Mouse (Mus musculus) cerebral cortex, adult 2 months (tissue): ENCODE measurements around the gene Mrpl53.

Experiments used
- WGBS: fragments of 180-500 bp; shearing (Covaris S2); methylation state at CpG from one replicate; pipeline ENCODE4 v1.1.7; 2018; 5-methylcytosine and 5-hydroxymethylcytosine counted together

The Mrpl53 gene

GRCm38 (mm10) chr6:83108762-83109668, at the start of gene Mrpl53:
Mrpl53 (plus strand) TSS chr6:83109040.
- WGBS, result under 1% methylated on average over 76 of the region's 76 CpGs

DNA sequence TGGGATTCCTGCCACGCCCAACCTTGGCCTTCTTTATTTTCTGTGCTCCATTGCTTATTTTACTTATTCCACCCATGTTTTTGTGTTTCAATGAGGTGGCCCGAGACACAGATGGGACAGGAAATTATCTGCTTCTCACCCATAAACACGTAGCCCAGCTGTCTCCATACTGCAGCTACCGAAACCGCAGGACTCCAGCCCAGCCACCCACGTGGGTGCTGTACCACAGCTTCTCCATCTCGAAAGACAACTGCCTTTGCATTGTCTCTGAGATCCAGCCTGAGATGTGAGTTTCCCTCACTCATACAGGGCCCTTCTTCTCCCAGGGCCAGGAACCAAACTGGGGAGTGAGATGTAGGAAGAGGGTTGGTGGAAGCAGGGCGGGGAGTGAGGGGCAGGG, 42.8 kb upstream of the Mrpl53 start:
- 38% methylated on average over 8 of the region's 8 CpGs for WGBS

- 26% methylated on average over 6 of the region's 6 CpGs for WGBS
These were observed 42.4 kb upstream of the Mrpl53 start for GRCm38 (mm10) chr6:83066441-83066840.

DNA sequence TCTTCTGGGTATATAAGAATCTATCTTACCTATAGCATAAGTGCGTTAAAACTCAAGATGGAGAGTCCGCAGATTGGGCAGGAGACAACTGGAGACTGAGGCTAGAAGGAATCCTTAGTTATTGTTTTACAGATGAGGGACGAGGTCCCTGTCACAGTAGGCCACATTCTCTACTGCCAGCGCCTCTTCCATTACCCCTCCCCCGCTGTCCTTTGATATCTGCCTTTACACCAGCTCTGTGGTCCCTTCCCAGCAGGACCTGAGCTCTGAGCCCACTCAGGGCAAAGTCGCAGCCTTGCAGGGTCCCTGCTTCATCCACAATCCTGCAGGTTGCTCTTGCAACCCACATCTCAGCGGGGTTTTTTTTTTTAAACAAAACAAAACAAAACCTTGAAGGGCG, 40.6 kb upstream of the Mrpl53 start:
- 32% methylated on average over 8 of the region's 8 CpGs for WGBS

DNA sequence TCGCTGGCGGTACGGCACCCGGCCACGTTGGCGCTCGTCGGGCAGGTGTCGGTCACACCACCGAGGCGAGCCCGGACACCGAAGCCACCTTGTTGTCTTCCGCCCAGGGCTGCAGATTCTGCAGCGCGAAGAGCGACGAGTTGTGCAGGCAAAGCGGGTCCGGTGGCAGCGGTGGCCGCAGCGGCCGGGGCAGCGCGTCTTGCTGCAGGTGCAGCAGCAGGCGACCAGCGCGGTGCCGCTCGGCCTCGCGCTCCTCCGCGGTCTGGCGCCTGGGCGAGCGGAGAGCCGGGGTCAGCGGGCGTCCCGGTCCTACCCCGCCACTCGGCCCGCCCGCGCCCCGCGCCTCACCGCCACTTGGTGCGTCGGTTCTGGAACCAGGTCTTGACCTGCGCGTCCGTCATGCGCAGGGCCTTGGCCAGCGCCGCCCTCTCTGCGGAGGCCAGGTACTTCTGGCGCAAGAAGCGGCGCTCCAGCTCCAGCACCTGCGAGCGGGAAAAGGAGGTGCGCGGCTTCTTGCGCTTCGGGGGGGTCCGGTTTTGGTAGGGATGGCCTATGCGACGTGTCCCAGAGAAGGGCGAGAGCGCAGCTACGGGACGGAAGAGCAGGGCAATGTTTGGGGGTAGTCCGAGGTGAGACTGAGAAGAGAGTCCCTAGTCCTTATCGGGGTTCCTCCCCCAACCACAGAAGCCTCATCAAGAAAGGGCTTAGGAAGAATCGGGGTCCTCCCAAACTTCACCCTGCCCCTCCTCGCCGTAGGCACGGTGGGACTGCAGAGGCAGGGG, 39.9 kb upstream of the Mrpl53 start:
- WGBS, result 2% methylated on average over 81 of the region's 81 CpGs

DNA sequence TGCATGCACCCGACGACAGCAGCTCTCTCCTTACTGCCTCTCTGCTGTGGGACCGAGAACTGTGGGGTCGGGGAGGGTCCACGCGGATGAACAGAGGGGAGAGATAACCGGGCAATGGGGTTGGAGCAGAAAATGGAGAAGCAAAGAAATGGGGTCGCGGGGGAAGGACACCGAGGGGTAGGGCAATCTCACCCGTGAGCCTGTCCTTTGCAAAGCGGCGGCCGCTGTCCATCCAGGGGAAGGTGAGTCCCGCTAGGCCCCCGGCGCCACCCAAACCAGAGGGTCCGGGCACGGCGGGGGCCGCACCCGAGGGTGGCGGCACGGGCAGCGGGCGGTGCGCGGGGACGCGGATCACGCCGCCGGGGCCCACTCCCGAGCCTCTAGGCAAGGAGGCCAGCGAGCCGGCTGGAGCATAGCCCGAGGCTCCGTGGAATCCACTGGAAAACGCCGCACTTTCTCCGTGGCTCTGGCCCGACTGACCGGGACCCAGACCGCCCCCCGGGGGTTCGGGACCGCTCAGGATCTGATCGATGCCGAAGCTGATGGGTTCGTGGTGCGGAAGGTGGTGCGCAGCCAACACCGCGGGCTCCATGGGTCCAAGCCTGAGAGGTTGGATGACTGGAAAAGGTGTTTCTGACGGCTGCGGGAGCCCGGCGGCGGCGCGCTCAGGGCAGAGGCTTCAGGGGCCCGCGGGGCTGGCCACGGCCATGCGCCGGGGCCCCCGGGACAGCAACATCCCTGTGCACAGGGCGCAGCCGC, 39.2 kb upstream of the Mrpl53 start:
- 2% methylated on average over 69 of the region's 69 CpGs for WGBS

DNA sequence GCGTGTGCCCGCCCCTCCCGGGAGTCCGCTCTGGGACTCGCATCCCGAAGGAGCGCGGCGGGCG, 38.8 kb upstream of the Mrpl53 start, which contains the start of gene Tlx2:
Gene Tlx2 (minus strand): TSS at position 47 of the 64 bp plus-strand sequence.
- WGBS, result 4% methylated on average over 10 of the region's 10 CpGs

- 3% methylated on average over 58 of the region's 58 CpGs for WGBS
These were observed 38.3 kb upstream of the Mrpl53 start for GRCm38 (mm10) chr6:83070311-83071219.

GRCm38 (mm10) chr6:83071220-83071619, 37.6 kb upstream of the Mrpl53 start:
- WGBS, result 2% methylated on average over 24 of the region's 24 CpGs

- 18% methylated on average over 2 of the region's 2 CpGs for WGBS
These were observed 33.9 kb upstream of the Mrpl53 start for GRCm38 (mm10) chr6:83074979-83075378.

GRCm38 (mm10) chr6:83077630-83078323, 31.1 kb upstream of the Mrpl53 start, which contains the start of gene Pcgf1:
Pcgf1 (plus strand) TSS chr6:83077869.
- WGBS, result under 1% methylated on average over 54 of the region's 54 CpGs

DNA sequence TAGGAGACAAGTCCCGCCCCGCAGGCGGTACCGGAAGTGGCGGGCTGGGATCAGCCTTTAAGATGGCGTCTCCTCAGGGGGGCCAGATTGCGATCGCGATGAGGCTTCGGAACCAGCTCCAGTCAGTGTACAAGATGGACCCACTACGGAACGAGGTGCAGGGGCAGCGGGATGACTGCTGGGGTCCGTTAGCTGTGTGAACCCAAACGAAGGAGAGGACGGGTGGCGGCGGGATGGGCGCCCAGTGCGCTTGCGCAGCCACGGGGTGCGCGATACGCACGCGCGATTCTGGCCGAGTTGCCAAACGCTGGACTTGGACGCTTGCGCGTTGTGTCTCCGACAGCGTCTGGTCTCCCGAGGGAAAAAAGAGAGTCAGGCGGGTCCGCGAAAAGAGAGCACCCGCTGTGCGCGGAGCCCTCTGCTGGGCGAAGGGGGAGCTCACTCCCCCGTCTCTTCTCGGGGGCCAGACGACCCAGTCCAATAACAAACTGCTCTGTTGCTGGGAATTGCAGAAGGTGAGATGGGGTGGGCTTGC, 30.4 kb upstream of the Mrpl53 start:
- WGBS, result under 1% methylated on average over 46 of the region's 46 CpGs

GRCm38 (mm10) chr6:83080210-83080609, 28.6 kb upstream of the Mrpl53 start:
- 97% methylated on average over 5 of the region's 5 CpGs for WGBS

DNA sequence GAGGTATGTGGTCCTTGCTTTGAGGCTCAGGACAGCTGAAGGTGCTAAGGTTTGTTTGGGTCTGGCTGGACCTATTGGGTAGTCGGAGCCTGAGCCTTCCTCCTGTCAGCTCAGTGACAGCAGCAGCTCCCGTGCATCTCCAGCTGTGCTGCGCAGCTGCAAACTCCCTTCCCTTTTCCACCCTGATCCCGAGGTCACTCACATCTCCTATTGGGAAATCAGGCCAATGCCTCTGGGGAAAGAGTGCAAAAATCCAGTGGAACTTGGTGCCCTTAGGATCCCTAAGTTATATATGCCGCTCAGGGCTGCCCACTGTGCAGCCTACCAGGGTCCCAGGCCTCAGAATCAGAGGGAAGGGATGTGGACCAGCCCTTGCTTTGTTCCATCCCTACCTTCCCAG, 25.3 kb upstream of the Mrpl53 start:
- WGBS, result 21% methylated on average over 5 of the region's 5 CpGs

GRCm38 (mm10) chr6:83084477-83084876, 24.4 kb upstream of the Mrpl53 start:
- 19% methylated on average over 6 of the region's 6 CpGs for WGBS

DNA sequence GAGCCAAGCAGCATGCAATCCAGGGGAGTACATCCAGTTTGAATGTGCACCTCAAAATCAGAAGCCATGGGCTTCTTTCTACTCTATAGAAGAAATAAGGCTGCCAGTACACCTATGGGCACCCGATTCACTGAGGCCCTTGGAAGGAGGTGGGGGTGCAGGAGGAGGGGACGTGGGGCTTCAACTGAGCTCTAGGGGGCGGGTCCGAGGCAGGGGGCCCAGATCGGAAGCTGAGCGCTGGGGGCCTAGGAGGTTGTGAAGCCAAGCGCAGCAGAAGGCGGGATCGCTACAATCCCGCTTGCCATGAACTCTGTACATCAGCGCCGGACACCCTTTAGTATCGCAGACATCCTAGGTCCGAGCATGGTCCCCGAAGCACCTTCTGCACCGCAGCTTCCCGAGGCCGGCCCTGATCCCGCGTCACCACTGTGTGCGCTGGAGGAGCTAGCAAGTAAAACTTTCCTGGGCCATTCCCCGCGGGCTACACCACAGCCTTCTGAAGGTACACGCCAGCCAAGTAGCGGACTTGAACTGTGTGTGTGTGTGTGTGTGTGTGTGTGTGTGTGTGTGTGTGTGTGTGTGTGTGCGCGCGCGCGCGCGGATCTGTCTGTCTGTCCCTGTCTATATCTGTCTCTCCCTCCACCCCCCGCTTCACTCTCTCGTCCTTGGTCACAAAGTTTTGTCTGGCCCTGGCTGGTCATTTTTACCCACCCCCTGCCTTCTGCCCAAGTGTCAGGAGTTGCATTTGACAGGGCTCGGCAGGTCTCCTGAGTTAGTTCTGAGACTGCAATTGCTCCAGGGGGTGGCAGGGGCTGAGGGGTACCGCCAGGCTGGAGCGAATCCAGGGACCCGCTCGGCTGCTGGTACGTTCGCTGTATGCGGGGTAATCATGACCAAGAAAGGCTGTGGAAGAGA, 22.5 kb upstream of the Mrpl53 start, which contains the start of gene Lbx2:
Gene Lbx2 (plus strand): TSS at position 247 of the 915 bp plus-strand sequence.
- WGBS, result 7% methylated on average over 42 of the region's 42 CpGs

DNA sequence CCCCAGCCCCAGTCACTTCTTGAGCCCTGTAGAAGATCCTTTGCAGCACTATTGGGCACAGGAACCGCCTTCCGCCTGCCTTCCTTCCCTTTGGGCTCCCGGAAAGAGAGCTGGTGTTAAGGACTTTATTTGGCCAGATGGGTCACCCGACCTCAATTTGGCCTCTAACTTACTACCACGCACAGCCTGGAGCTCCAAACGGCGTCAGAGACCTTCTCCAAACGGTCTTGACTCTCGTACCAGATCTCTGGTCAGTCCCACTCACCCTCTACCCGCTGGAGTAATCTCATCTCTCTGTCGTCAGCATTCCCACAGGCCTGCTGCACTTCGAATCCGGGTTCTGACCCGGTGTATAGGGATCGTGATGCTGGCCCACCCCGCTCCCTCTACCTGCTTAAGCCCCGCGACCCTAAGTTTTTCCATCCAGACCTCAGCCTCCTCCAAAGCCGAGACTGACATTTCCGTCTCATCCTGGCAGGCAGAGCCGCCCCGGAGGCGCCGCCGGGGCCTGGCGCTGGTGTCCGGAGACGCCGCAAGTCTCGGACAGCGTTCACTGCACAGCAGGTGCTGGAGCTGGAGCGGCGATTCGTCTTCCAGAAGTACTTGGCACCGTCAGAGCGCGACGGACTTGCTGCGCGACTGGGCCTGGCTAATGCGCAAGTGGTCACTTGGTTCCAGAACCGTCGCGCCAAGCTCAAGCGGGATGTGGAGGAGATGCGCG, 21.5 kb upstream of the Mrpl53 start:
- 5% methylated on average over 47 of the region's 47 CpGs for WGBS

- WGBS, result 15% methylated on average over 9 of the region's 9 CpGs
These were observed 20.9 kb upstream of the Mrpl53 start for GRCm38 (mm10) chr6:83087926-83088260.
